Mouse (Mus musculus) cerebellum, adult 2 months (tissue): ENCODE measurements around the gene Cacng2. TPM values are rescaled to one million over a fixed set of nuclear protein-coding genes. Genes with fewer than 3 reads are reported as not detected.

Experiments used
- DNase-seq, 2 experiments: peaks; one replicate each; pipeline ENCODE4 v3.0.0; 2021
- H3K27ac ChIP-seq: fragments of 200-500 bp; 2 replicates; pipeline ENCODE4 v1.5.1; 2012; ENCODE audit warnings: low read length, control low read depth, inconsistent platforms; ENCODE audit not compliant: insufficient read depth
- H3K27me3 ChIP-seq: fragments of 200-500 bp; 2 replicates; pipeline ENCODE4 v1.6.1; 2012; ENCODE audit warnings: inconsistent platforms, mild to moderate bottlenecking, low read length, moderate library complexity; ENCODE audit not compliant: control insufficient read depth, insufficient read depth
- H3K4me1 ChIP-seq: fragments of 200-500 bp; 2 replicates; pipeline ENCODE4 v1.6.1; 2011; ENCODE audit warnings: low read length; ENCODE audit not compliant: control insufficient read depth, insufficient read depth
- H3K4me3 ChIP-seq: fragments of 200-500 bp; replicated peaks from 2 replicates; pipeline ENCODE3; 2011; ENCODE audit warnings: mild to moderate bottlenecking, low read depth, low read length, control low read depth; ENCODE audit not compliant: insufficient read depth
- CTCF ChIP-seq: fragments of 200-500 bp; IDR thresholded peaks from 2 replicates; pipeline ENCODE4 v1.5.1; 2011; ENCODE audit warnings: low read depth, mild to moderate bottlenecking, control low read depth, low read length, moderate library complexity, borderline replicate concordance; ENCODE audit not compliant: insufficient read depth
- POLR2A ChIP-seq: fragments of 200-500 bp; IDR thresholded peaks from 2 replicates; pipeline ENCODE4 v1.6.1; 2011; ENCODE audit warnings: low read length, control low read depth, borderline replicate concordance; ENCODE audit not compliant: insufficient read depth
- WGBS: fragments of 180-500 bp; shearing (Covaris S2); methylation state at CpG from one replicate; pipeline ENCODE4 v1.1.7; 2018; 5-methylcytosine and 5-hydroxymethylcytosine counted together
- polyA plus RNA-seq: library from polyadenylated mRNA; depleted of rRNA; stranded (reverse); fragments of >200 nt; gene quantifications from 2 replicates; pipeline ENCODE4 v1.2.3, GENCODE M21; 2012; rRNA removed

Cacng2 gene
- polyA plus RNA-seq, 1 experiment: 45.8 TPM

- WGBS: 6% methylated on average over 52 of the region's 52 CpGs
- TF ChIP-seq POLR2A (no peak), CTCF (no peak)
- peak overlapping the region; percentile 9 for H3K27ac ChIP-seq
- peak overlapping the region; percentile 61 for H3K4me3 ChIP-seq
- peak; percentile 54 to 68 for DNase-seq
- H3K4me1 ChIP-seq: peaks cover 31% of the 10 kb centered on the region
- no peaks in the 10 kb centered on the region for H3K27me3 ChIP-seq
Measured at GRCm38 (mm10) chr15:77955440-77956403, 164.1 kb downstream of the Cacng2 start.

DNA sequence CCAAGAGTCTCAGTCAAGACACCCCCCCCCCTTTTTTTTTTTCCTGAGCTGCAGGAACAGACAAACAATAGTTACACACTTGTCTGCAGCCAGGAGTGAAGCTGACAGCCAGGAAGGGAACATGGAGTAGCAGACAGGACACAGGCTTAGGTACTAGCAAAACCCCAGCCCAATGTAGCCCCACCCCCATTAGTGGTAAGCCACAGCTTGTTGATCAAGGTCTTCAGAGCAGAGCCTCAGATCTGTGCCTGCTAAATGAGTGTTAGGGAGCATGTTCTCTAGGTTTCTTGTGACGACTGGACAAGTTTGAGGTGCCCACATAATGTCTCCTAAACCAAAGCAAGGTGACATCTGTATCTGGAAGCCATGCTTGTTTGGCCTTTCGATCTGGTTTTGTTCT lies 165.5 kb downstream of the Cacng2 start:
- Histone ChIP-seq H3K27ac (peak overlapping the region; percentile 44; the same call in 1 of the 2 replicates), H3K4me3 (peak overlapping the region; percentile 33), H3K27me3 (no peaks in the 10 kb centered on the region), H3K4me1 (peaks cover 35% of the 10 kb centered on the region)
- no peak for TF ChIP-seq POLR2A
- no peak for TF ChIP-seq CTCF
- WGBS: 65% methylated on average over 2 of the region's 2 CpGs
- DNase-seq: no peak

DNA sequence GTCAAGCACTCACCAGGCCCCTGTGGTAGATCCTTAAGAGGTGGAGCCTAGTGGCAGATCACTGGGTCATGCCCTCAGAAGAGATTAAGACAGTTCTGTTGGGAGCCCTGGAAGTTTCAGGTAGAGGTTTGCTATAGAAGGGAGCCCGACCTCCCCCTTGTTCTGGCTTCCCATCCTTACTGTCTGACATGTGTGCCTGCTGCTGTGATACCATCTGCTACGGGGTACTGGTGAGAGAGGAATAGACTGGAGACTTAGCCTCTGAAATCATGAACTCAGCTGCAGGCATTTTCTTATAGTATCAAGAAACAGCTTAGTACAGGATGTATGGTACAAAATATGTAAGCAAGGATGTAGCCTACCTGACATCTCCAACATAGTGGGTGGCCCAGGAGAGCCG lies 166.9 kb downstream of the Cacng2 start:
- no peaks in the 10 kb centered on the region for H3K27me3 ChIP-seq
- peak overlapping the region; percentile 56 for H3K27ac ChIP-seq
- peaks cover 37% of the 10 kb centered on the region for H3K4me1 ChIP-seq
- 17% methylated on average over 3 of the region's 3 CpGs for WGBS
- peak; percentile 77 to 85 for DNase-seq
- peak overlapping the region; percentile 12 for H3K4me3 ChIP-seq
- TF ChIP-seq CTCF: no peak
- no peak for TF ChIP-seq POLR2A

DNA sequence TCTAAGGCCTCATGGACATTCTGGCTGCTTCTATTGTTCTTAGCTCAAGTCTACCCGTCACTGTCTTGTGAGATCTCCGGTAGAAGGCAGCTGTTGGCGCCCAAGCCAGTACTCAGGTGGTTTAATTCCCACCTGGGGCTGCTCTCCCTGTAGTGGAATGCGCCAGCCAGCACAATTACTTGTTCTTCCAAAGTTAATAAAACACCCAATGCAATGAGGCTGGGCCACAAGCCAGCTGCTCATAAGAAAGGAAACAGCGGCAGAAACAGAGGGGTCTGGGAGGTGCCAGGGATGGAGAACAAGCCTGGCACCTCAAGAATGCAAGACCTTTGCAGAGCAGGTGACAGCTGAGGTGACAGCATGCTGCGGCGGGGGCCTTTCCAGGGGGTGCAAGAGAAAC lies 170.8 kb downstream of the Cacng2 start:
- Histone ChIP-seq H3K4me1 (peaks cover 34% of the 10 kb centered on the region), H3K27ac (no peak overlapping the region), H3K27me3 (no peaks in the 10 kb centered on the region), H3K4me3 (no peak overlapping the region)
- DNase-seq: no peak
- no peak for TF ChIP-seq POLR2A
- no peak for TF ChIP-seq CTCF
- 78% methylated on average over 7 of the region's 7 CpGs for WGBS

DNA sequence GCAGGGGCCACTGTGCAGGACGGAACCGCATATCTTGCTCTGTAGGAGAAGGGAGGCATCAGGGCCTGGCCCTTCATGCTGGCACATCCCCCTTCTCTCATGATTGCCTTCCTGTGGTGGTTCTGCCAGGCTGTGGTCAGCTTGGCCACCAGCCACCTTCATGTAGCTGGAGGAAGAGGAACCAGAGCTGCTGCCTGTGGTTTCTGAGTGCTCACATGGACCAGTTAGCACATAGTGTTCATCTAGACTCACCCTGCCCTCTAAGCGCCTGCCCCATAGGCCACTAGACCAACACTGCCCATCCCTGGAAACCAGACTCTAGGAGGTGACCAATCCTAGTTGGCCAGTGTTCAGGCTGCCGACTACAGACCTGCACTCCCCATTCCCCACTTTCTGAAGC lies 174.1 kb downstream of the Cacng2 start:
- no peak for DNase-seq
- 73% methylated on average over 4 of the region's 4 CpGs for WGBS
- no peaks in the 10 kb centered on the region for H3K27me3 ChIP-seq
- H3K4me3 ChIP-seq: no peak overlapping the region
- no peak overlapping the region for H3K27ac ChIP-seq
- H3K4me1 ChIP-seq: peaks cover 11% of the 10 kb centered on the region
- no peak for TF ChIP-seq CTCF
- TF ChIP-seq POLR2A: no peak

Other genes starting within 250 kb of the Cacng2 start
- 221 and 225 TPM in 2 replicates for gene Txn2, start 191.0 kb downstream of the Cacng2 start, polyA plus RNA-seq
- 30.0 and 33.4 TPM in 2 replicates for gene Foxred2, start 163.3 kb downstream of the Cacng2 start, polyA plus RNA-seq
- 119 and 126 TPM in 2 replicates for gene Eif3d, start 149.2 kb downstream of the Cacng2 start, polyA plus RNA-seq
- 52.0 and 56.5 TPM in 2 replicates for gene Ift27, start 54.1 kb upstream of the Cacng2 start, polyA plus RNA-seq
- gene Pvalb, start 86.4 kb upstream of the Cacng2 start, polyA plus RNA-seq: 1,013 and 1,016 TPM in 2 replicates
- gene Ncf4, start 124.8 kb upstream of the Cacng2 start, polyA plus RNA-seq: 0.77 and 0.84 TPM in 2 replicates
- 0.20 and 0.24 TPM in 2 replicates for gene Csf2rb2, start 185.7 kb upstream of the Cacng2 start, polyA plus RNA-seq
- gene Csf2rb, start 205.7 kb upstream of the Cacng2 start, polyA plus RNA-seq: 0.30 and 0.33 TPM in 2 replicates